Mouse (Mus musculus): ENCODE measurements around the gene Bmpr1b.
"Not testable (repeated sequence)": the region's sequence is repeated elsewhere in the genome, so short reads cannot be mapped to it uniquely, and the experiment has no call there.

The Bmpr1b gene

GRCm38 (mm10) chr3:142168863-142169521, at the start of gene Bmpr1b:
Bmpr1b (minus strand) TSS chr3:142169425.
- peak; percentile 85 for DNase-seq (ENCODE audit: low read depth, low spot score)

DNA sequence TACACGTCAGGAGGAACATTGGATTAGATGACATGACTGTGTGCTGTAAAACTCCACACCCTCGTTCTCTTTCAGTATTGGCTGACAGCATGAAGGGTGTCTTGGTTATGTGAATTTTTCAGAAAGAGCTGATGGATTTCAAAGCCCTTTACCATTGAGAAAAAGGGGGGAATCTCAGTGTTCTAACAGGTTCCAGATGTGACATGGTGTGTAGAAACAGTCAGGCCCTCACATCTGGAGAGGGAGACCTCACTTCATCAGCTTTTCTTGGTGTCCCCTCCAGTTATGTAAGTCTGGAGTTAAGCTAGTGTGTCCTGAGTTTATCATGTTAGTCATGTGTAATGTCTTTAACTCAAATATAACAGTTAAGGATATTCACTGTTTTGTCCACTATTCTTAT, 43.6 kb upstream of the Bmpr1b start:
- DNase-seq (ENCODE audit: low read depth, low spot score), result no peak

- no peak for DNase-seq (ENCODE audit: low read depth, low spot score)
These were observed 43.0 kb upstream of the Bmpr1b start for GRCm38 (mm10) chr3:142212186-142212585.

- no peak for DNase-seq (ENCODE audit: low read depth, low spot score)
These were observed 40.8 kb upstream of the Bmpr1b start for GRCm38 (mm10) chr3:142209981-142210380.

DNA sequence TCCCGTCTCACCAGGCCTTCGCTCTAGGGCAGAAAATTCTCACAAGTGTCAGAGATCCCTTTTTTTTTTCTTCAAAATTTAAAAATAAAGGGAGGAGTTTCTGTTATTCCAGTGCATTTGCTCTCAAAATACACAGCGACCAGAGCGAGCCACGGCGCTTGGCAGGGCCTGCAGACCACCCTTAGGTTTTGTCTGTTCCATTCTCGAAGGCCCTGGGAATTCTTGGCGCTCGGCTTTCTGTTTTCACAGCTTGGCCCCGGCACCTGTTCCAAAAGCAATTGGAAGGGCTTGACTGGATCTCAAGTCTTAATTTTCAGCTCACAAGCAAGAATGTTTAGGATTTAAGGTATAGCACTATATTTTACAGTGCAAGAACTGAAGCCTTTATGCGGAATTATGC, 39.8 kb upstream of the Bmpr1b start:
- no peak for DNase-seq (ENCODE audit: low read depth, low spot score)

DNA sequence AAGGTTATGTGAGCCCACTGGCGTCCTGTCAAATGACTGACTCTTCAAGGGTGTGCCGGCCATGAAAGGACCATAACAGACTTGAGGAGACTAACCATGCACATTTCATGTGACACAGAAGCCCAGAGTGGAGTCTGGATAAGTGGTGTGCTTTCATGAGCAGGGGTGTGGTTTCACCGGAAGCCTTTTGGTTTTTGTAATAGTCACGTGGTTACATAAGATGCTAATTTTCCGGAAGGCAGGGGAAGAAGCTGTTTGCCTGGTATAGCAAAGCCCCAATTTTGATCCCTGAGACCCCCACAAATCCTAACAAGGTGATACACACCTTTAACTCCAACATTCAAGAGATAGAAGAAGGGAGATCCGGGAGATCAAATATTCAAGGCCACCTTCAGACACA, 38.3 kb upstream of the Bmpr1b start:
- DNase-seq (ENCODE audit: low read depth, low spot score), result no peak

DNA sequence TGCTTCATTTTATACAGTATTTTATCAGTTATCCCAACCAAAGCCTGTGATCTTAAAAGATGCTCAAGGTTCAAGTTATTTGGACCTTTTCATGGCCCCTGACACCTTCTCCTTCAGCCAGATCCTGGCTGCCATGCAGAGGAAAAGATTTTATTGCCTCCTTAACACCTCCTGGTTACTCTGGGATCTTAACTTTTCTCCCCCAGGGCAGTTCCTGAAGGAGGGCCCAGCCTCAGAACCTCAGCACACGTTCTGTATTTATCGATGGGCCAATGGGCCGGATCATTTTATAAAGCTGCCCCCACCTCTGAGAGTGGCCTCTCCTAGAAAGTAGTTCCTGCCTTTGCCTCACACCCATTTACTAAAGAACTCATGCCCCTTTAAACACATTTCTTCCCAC, 37.1 kb upstream of the Bmpr1b start:
- no peak for DNase-seq (ENCODE audit: low read depth, low spot score)

DNA sequence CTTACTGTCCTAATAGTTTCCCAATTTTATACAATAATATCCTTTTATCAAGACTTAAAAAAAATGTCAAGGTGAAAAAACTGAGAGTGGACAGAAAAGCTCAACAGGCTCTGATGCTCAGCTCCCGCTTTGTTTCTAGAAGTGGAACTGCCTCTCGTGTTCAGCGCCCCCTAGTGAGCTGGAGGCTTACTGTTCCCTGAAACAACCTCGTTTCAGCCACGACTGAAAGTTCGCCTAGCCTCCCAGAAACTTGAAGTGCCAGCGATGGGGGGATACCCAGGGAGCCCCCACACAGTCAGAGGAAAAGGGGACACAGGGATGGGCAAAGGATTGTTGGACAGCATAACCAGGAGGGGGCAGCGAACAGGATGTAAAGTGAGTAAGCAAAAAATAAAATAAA, 26.9 kb upstream of the Bmpr1b start:
- DNase-seq (ENCODE audit: low read depth, low spot score), result peak; percentile 54

- DNase-seq (ENCODE audit: low read depth, low spot score), result not testable (repeated sequence)
These were observed 22.4 kb upstream of the Bmpr1b start for GRCm38 (mm10) chr3:142191627-142192026.

DNA sequence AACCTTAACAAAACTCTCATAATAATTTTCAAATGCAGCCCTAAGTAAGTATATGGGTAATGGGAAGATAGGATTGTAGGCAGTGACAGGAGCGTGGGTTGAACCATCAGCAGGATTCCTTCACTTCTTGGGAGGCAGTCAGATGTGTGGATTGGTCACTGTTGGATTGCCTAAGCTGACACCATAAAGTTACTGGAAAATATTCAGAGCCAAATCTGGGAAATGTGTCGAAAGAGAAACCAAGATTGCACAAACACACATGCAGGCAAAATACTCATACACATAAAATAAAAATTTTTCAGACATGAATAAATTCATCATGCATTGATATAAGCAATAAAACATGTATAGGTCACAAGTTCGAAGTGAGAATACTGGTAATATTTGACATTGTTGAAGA, 17.3 kb upstream of the Bmpr1b start:
- no peak for DNase-seq (ENCODE audit: low read depth, low spot score)

DNA sequence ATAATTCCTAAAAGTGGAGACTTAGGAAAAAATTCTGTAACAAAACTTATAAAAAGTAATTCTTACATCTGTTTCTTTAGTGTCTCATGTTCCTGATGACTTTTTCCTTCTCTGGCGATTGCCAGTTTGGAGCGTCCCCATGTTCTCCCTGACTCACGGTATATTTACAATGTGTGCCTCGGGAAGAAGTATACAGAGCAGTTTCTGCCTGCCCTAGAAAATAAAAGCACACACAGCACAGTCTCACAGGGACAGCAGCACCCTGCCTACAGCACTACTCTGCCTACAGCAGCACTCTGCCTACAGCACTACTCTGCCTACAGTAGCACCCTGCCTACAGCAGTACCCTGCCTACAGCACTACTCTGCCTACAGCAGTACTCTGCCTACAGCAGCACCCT, 4.8 kb upstream of the Bmpr1b start:
- DNase-seq (ENCODE audit: low read depth, low spot score), result no peak

DNA sequence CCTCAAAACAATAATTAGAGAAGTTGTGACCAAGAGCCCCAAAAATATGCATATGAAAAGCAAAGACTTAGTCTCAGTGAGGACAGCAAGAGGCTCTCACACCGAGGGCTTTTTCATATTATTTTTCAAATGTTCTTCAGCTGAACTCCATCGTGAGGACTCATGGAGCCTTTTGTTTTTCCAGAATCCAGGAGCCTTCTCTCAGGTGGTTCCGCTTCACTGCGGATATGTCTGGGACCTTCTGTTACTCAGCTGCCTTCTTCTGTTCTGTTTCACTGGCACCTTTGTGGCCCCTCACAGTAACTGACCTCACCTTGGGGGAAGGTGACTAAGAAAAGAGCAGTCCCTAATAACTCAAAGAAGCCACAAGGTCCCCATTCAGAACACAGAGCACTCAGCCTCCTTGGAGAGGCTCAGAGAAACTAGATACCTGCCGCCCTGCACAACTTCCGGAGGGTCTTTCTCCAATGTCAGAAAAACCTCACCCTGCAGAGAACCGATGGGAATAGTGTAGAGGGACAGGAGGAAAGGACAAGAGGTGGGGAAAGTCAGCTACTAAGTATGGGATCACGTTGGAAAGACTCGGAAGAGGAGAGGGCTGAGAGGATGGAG, 868 bp downstream of the Bmpr1b start:
- DNase-seq (ENCODE audit: low read depth, low spot score), result no peak

GRCm38 (mm10) chr3:142164981-142165380, 4.2 kb downstream of the Bmpr1b start:
- peak; percentile 6 for DNase-seq (ENCODE audit: low read depth, low spot score)

DNA sequence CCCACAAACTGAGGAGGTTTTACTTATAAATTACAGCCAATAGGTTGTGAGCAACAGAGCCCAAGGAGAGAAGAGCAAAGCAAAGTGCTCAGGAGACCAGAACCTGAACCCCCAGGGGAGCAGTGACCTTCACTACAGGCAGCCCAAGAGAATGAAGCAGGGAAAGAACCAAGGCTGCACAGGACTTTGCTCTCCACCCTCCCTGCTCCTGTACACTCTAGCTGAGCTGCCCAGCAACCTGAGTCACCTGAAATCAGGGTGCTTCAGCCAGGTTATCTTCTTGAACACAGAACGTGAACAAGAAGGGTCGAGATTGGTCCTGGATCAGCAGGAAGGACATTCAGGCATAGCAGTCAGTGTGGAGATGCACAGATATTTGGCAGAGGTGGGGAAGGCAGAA, 5.3 kb downstream of the Bmpr1b start:
- DNase-seq (ENCODE audit: low read depth, low spot score), result no peak

GRCm38 (mm10) chr3:142161405-142161804, 7.8 kb downstream of the Bmpr1b start:
- DNase-seq (ENCODE audit: low read depth, low spot score), result no peak

DNA sequence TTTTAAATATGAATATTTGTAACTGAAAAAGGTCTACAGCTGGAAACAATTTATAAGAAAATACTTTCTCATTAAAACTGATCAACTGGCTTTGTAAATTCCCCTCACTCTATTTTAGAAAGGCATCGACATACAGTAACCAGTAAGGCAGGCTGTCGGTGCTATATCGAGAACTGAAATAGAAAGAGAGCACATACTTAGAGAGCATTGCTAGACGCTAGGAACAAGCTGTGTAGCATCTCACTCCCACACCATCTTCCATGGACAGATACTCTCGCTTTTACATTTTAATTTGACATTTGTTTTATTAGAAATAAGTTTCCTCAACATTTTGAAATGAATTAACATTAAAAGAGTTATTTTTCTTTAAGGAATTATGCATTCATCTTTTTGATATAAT, 17.2 kb downstream of the Bmpr1b start:
- DNase-seq (ENCODE audit: low read depth, low spot score), result no peak

- DNase-seq (ENCODE audit: low read depth, low spot score), result no peak
These were observed 30.4 kb downstream of the Bmpr1b start for GRCm38 (mm10) chr3:142138796-142139195.

DNA sequence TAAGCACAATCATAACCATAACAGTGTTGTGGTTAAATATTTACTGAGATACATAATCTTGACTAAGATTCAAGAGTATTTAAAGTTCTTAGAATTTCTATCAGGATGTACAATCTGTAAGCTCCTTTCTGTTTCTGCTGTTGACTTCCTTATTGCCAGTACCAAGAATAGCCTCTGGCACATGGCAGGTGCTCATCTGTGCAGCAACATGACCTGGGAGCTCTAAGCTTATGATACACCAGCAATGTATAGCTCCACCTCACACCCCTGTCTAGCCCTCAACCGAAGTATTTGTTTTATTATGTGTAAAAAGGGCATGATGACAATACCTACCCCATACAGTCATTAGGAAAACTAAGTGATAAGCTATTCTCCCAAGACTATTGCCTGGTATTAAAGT, 42.8 kb downstream of the Bmpr1b start:
- no peak for DNase-seq (ENCODE audit: low read depth, low spot score)

DNA sequence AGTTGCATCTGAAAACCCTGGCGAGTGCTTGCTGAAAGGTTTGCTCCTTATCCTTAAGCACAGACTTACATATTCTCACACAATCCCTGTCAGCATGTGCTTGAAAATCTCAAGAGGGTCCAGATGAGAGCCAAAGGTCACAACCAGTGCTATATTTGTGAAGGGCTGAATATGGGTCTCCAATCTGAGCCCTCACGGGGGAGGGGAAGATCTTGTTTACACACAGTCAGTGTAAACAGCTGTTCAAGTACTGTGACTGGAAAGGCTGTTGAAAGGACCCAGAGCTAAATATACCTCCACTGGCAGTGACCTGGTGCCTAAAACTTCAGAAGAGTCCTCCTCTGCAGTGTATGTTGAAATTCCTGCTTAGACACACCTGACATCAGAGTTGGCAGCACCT, 43.7 kb downstream of the Bmpr1b start:
- DNase-seq (ENCODE audit: low read depth, low spot score), result no peak

- DNase-seq (ENCODE audit: low read depth, low spot score), result no peak
These were observed 45.0 kb downstream of the Bmpr1b start for GRCm38 (mm10) chr3:142124255-142124654.

DNA sequence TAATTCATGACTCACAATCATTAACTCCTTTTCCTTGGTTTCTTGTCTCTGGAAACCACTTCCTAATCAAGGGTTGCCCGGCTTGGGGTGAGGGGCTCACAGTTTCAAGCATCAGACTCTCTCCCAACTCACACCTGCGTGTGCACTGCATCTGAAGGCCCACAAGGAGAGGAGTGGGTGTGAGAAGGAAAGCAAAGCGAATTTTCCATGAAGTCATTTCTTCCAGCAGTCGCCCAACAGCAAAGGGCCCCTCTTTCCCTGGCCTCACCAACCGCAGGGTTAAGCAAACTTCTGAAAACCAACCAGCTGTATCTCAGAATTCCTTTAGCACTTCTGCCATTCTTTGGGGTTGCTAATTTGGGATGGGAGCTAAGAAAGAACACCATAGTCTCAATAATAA, 46.8 kb downstream of the Bmpr1b start:
- DNase-seq (ENCODE audit: low read depth, low spot score), result no peak

DNA sequence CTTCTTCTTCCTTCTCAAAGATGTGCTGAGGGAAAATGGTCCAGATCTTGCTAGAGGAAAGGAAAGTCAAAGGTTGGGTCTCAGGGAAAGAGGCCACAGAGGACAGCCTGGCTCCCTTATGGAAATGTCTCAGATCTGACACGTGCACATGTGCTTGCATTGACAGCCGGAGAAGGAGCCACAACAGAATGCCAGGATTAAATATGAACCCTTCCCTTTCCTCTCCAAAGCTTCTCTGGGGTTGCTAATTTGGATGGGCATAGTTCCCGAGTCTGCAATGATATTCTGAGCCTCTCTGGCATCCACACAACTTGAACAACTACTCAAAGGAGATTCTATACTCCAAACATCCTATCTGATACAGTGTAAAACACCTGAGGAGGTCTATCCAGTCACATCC, 48.4 kb downstream of the Bmpr1b start:
- no peak for DNase-seq (ENCODE audit: low read depth, low spot score)

- no peak for DNase-seq (ENCODE audit: low read depth, low spot score)
These were observed 54.4 kb downstream of the Bmpr1b start for GRCm38 (mm10) chr3:142114762-142115316.

Measured in ZHBTc4 (cell line).